Mouse (Mus musculus) adrenal gland, postnatal 36 days (tissue): Measurements from ENCODE around the gene Gm10197. TPM values are rescaled to one million over a fixed set of nuclear protein-coding genes. Genes with fewer than 3 reads are reported as not detected.

Experiments
- total RNA-seq, 2 experiments: library from RNA; stranded (reverse); gene quantifications; 2 replicates each; pipeline ENCODE4 v1.2.3; 2021

The Gm10197 gene
- total RNA-seq, 2 experiments from 2014 or later = not detected

Other genes with a start within 250 kb of the Gm10197 start
- gene Add3, start 231.3 kb downstream of the Gm10197 start, total RNA-seq = 10 to 100 TPM; 36.6 to 52.5 TPM
- 10 to 100 TPM; 29.7 to 39.8 TPM for gene Mxi1, start 61.2 kb downstream of the Gm10197 start, total RNA-seq
- 10 to 100 TPM; 46.5 to 49.3 TPM for gene Smndc1, start 18.8 kb upstream of the Gm10197 start, total RNA-seq
- gene Dusp5, start 157.3 kb upstream of the Gm10197 start, total RNA-seq = 10 to 100 TPM; 16.1 to 29.8 TPM
- 10 to 100 TPM; 74.1 to 79.8 TPM for gene Nutf2-ps1, start 217.3 kb upstream of the Gm10197 start, total RNA-seq
- gene Smc3, start 228.6 kb upstream of the Gm10197 start, total RNA-seq = 10 to 100 TPM; 32.5 TPM